Mouse (Mus musculus) midbrain, embryonic 16.5 days (tissue): ENCODE measurements around the gene Tmem235. TPM values are rescaled to one million over a fixed set of nuclear protein-coding genes. Genes with fewer than 3 reads are reported as not detected.

ENCODE experiments used
- polyA plus RNA-seq: library from polyadenylated mRNA; unstranded; fragments of >200 nt; fragmentation: Nextera tagmentation; extraction: Ambion mirVana; gene quantifications from 2 replicates; pipeline ENCODE4 v1.2.1, GENCODE M21; 2015

Gene Tmem235
- polyA plus RNA-seq, 1 experiment from 2014 or later, result not detected

Other genes with a start within 250 kb of the Tmem235 start
- gene Tnrc6c, start 206.5 kb upstream of the Tmem235 start, polyA plus RNA-seq, result 28.1 and 31.6 TPM in 2 replicates
- 0.73 and 1.6 TPM in 2 replicates for gene Tmc8, start 78.7 kb upstream of the Tmem235 start, polyA plus RNA-seq
- 4.2 and 4.5 TPM in 2 replicates for gene Tmc6, start 78.6 kb upstream of the Tmem235 start, polyA plus RNA-seq
- gene 6030468B19Rik, start 63.1 kb upstream of the Tmem235 start, polyA plus RNA-seq, result not detected in 2 replicates
- gene Gm20708, start 51.1 kb upstream of the Tmem235 start, polyA plus RNA-seq, result 0.99 and 1.6 TPM in 2 replicates
- gene Syngr2, start 51.1 kb upstream of the Tmem235 start, polyA plus RNA-seq, result 12.8 and 13.8 TPM in 2 replicates
- 5.6 and 5.9 TPM in 2 replicates for gene Afmid, start 34.8 kb upstream of the Tmem235 start, polyA plus RNA-seq
- 9.8 and 12.9 TPM in 2 replicates for gene Tk1, start 34.7 kb upstream of the Tmem235 start, polyA plus RNA-seq
- 21.0 and 27.3 TPM in 2 replicates for gene Birc5, start 11.5 kb upstream of the Tmem235 start, polyA plus RNA-seq
- 4.2 and 5.0 TPM in 2 replicates for gene Tha1, start 12.7 kb downstream of the Tmem235 start, polyA plus RNA-seq
- 5.9 and 7.2 TPM in 2 replicates for gene Socs3, start 109.3 kb downstream of the Tmem235 start, polyA plus RNA-seq
- gene Pgs1, start 125.5 kb downstream of the Tmem235 start, polyA plus RNA-seq, result 61.2 and 62.1 TPM in 2 replicates